ENCODE assay signal across 11 mouse cellular contexts in the genomic region with DNA sequence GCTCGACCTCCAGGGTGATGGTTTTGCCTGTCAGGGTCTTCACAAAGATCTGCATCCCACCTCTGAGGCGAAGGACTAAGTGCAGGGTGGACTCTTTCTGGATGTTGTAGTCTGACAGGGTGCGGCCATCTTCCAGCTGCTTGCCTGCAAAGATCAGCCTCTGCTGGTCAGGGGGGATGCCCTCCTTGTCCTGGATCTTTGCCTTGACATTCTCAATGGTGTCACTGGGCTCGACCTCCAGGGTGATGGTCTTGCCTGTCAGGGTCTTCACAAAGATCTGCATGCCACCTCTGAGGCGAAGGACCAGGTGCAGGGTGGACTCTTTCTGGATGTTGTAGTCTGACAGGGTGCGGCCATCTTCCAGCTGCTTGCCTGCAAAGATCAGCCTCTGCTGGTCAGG. TPM values are rescaled to one million over a fixed set of nuclear protein-coding genes. Genes with fewer than 3 reads are reported as not detected.
DNase-seq lines count a peak whose midpoint lies in the region; ATAC-seq and TF ChIP-seq lines count a peak whose summit lies in the region.
"Not testable (repeated sequence)": the region's sequence is repeated elsewhere in the genome, so short reads cannot be mapped to it uniquely, and the experiment has no call there.
"Had no signal": no experiment of that assay in that cellular context is flagged by ENCODE, and none has a peak within 500 bp of the region (broad histone marks: within the 10 kb centered on the region; RNA-seq: fewer than 3 reads in every experiment).

No protein-coding gene starts in this region.

- H3K79me2 ChIP-seq in liver, adult 2 months (ENCODE audit: control insufficient read depth, insufficient read depth, low read length) = peaks cover 15% of the 10 kb centered on the region
- H3K79me2 ChIP-seq in myocyte (ENCODE audit: control insufficient read depth, insufficient read depth) = peaks cover 44% of the 10 kb centered on the region

- peaks cover 41% of the 10 kb centered on the region for H3K36me3 ChIP-seq in heart, embryonic 13.5 days
- H3K36me3 ChIP-seq in hindbrain, embryonic 13.5 days = peaks cover 21% of the 10 kb centered on the region
- peaks cover 19% of the 10 kb centered on the region for H3K36me3 ChIP-seq in kidney, adult 2 months (ENCODE audit: control insufficient read depth, insufficient read depth, low read length)
- H3K36me3 ChIP-seq in liver, adult 2 months (ENCODE audit: control insufficient read depth, insufficient read depth, low read length) = peaks cover 23% of the 10 kb centered on the region
- peaks cover 33% of the 10 kb centered on the region for H3K36me3 ChIP-seq in myocyte (ENCODE audit: control insufficient read depth, insufficient read depth)
- not testable (repeated sequence) for H3K36me3 ChIP-seq in testis, adult 2 months (ENCODE audit: control insufficient read depth, insufficient read depth, low read length)

- H3K9ac ChIP-seq in heart, embryonic 13.5 days; hindbrain, embryonic 13.5 days: not testable (repeated sequence)
- 0 out of 2 replicates have a peak overlapping the region, but pooled peaks have one; percentile 41 for H3K9ac ChIP-seq in liver, adult 2 months (ENCODE audit: low read depth, low read length)

- not testable (repeated sequence) for H3K27me3 ChIP-seq in heart, embryonic 13.5 days (replicated peaks); hindbrain, embryonic 13.5 days; kidney, adult 2 months (replicated peaks; ENCODE audit: control insufficient read depth, insufficient read depth, low read length); liver, adult 2 months (ENCODE audit: control insufficient read depth, insufficient read depth, low read length); myocyte (ENCODE audit: control insufficient read depth, insufficient read depth, insufficient read length); testis, adult 2 months (ENCODE audit: control insufficient read depth, insufficient read depth, low read length)

- H3K4me3 ChIP-seq in brown adipose tissue, adult 24 weeks (ENCODE audit: insufficient read depth, low read depth, low read length) = peak overlapping the region; percentile 26
- H3K4me3 ChIP-seq in heart, embryonic 13.5 days; hindbrain, embryonic 13.5 days: not testable (repeated sequence)
- peak overlapping the region; percentile 39; the same call in 1 of the 2 replicates for H3K4me3 ChIP-seq in kidney, adult 2 months (ENCODE audit: insufficient read depth, low read depth, low read length)
- peak overlapping the region; percentile 35 for H3K4me3 ChIP-seq in liver, adult 2 months (ENCODE audit: insufficient read depth, low read depth, low read length)
- peak overlapping the region; percentile 100 for H3K4me3 ChIP-seq in myocyte
- H3K4me3 ChIP-seq in testis, adult 2 months (ENCODE audit: control insufficient read depth, low read depth, low read length) = peak overlapping the region; percentile 15; the same call in 1 of the 2 replicates

- not testable (repeated sequence) for H3K9me3 ChIP-seq in heart, embryonic 13.5 days; hindbrain, embryonic 13.5 days

- H3K4me2 ChIP-seq in heart, embryonic 13.5 days = peak overlapping the region; percentile 30; the same call in 1 of the 2 replicates
- H3K4me2 ChIP-seq in hindbrain, embryonic 13.5 days = 0 out of 2 replicates have a peak overlapping the region, but pooled peaks have one; percentile 8
- not testable (repeated sequence) for H3K4me2 ChIP-seq in myocyte (ENCODE audit: low read depth)

- WGBS in heart, embryonic 13.5 days = 82% methylated on average over 5 of the region's 6 CpGs
- WGBS in hindbrain, embryonic 13.5 days = 94% methylated on average over 5 of the region's 6 CpGs
- WGBS in kidney, adult 2 months = 49% methylated on average over 5 of the region's 6 CpGs
- 42% methylated on average over 5 of the region's 6 CpGs for WGBS in liver, adult 2 months

- not testable (repeated sequence) for H3K4me1 ChIP-seq in brown adipose tissue, adult 24 weeks (ENCODE audit: control insufficient read depth, insufficient read depth, insufficient read length, low read length); testis, adult 2 months (ENCODE audit: control insufficient read depth, insufficient read depth, low read length)
- H3K4me1 ChIP-seq in heart, embryonic 13.5 days = peaks cover 46% of the 10 kb centered on the region
- H3K4me1 ChIP-seq in hindbrain, embryonic 13.5 days (replicated peaks) = peaks cover 37% of the 10 kb centered on the region
- H3K4me1 ChIP-seq in kidney, adult 2 months (ENCODE audit: control insufficient read depth, insufficient read depth, low read length) = peaks cover 18% of the 10 kb centered on the region
- peaks cover 18% of the 10 kb centered on the region for H3K4me1 ChIP-seq in liver, adult 2 months (ENCODE audit: control insufficient read depth, insufficient read depth, low read length)

- TF ChIP-seq CTCF in kidney, adult 2 months (conservative IDR thresholded peaks at IDR 0.05; ENCODE audit: insufficient read depth, insufficient read length, low read depth, low read length); liver, adult 2 months (IDR thresholded peaks at IDR 0.05; ENCODE audit: low read depth, low read length); testis, adult 2 months (IDR thresholded peaks at IDR 0.05; ENCODE audit: control insufficient read depth, insufficient read depth, insufficient replicate concordance, low read depth, low read length): not testable (repeated sequence)

- TF ChIP-seq POLR2A in kidney, adult 2 months (IDR thresholded peaks at IDR 0.05; ENCODE audit: low read depth, low read length); liver, adult 2 months (IDR thresholded peaks at IDR 0.05; ENCODE audit: extremely low read depth, insufficient read depth, low read length); myocyte (IDR thresholded peaks at IDR 0.05; ENCODE audit: insufficient read length, low read depth); testis, adult 2 months (IDR thresholded peaks at IDR 0.05; ENCODE audit: control insufficient read depth, low read depth, low read length): not testable (repeated sequence)

- H3K27ac ChIP-seq in brown adipose tissue, adult 24 weeks (replicated peaks; ENCODE audit: low read depth, low read length); heart, embryonic 13.5 days (replicated peaks); hindbrain, embryonic 13.5 days; kidney, adult 2 months (ENCODE audit: insufficient read depth, low read depth, low read length); liver, adult 2 months (replicated peaks; ENCODE audit: insufficient read depth, low read depth, low read length); testis, adult 2 months (ENCODE audit: control insufficient read depth, insufficient read depth, low read depth, low read length): not testable (repeated sequence)

- H3ac ChIP-seq in myocyte (ENCODE audit: control insufficient read depth, insufficient read length) = not testable (repeated sequence)

- DNase-seq in heart, adult 11 months = peak; percentile 93
- not testable (repeated sequence) for DNase-seq in kidney, adult 2 months; liver, adult 2 months (ENCODE audit: extremely low read depth, low read depth, low spot score)

- ATAC-seq in heart, embryonic 13.5 days (ENCODE audit: extremely low read depth, insufficient number of reproducible peaks, low FRiP score, low TSS enrichment); hindbrain, embryonic 13.5 days (ENCODE audit: low FRiP score): not testable (repeated sequence)

RNA-seq across cellular contexts. Expression of a gene that starts 1.8 kb away (rescaled TPM):
- polyA plus RNA-seq in brown adipose tissue, adult 24 weeks (2012; ENCODE audit: insufficient read depth, insufficient read length, missing spikeins) = not detected in 2 replicates
- 0.68 and 0.70 TPM in 2 replicates for polyA plus RNA-seq in heart, embryonic 13.5 days (2015; fragmentation: Nextera tagmentation; extraction: Ambion mirVana)
- 0.55 and 1.1 TPM in 2 replicates for polyA plus RNA-seq in hindbrain, embryonic 13.5 days (2015; fragmentation: Nextera tagmentation; extraction: Ambion mirVana)
- polyA plus RNA-seq in kidney, adult 2 months (2012; rRNA removed) = 0.33 and 0.58 TPM in 2 replicates
- 0.13 TPM in 1 of 2 replicates, not detected in the other for total RNA-seq in liver, adult 2 months (2014; rRNA removed)
- 0.16 and 0.24 TPM in 2 replicates for polyA plus RNA-seq in liver, adult 2 months (2012; rRNA removed)
- 1.9 TPM for polyA plus RNA-seq in myocyte (2012; fragmentation: generic; extraction: Trizol)
- 84.2 and 109 TPM in 2 replicates for polyA plus RNA-seq in testis, adult 2 months (2012; rRNA removed)
- total RNA-seq: G1E; gastrocnemius, postnatal 14 days; gastrocnemius, postnatal 4 days had no signal

RNA-seq across cellular contexts. Expression of a gene that starts 2.7 kb away (rescaled TPM):
- polyA plus RNA-seq in brown adipose tissue, adult 24 weeks (2012; ENCODE audit: insufficient read depth, insufficient read length, missing spikeins) = 692 and 1,079 TPM in 2 replicates
- 819 and 833 TPM in 2 replicates for polyA plus RNA-seq in heart, embryonic 13.5 days (2015; fragmentation: Nextera tagmentation; extraction: Ambion mirVana)
- polyA plus RNA-seq in hindbrain, embryonic 13.5 days (2015; fragmentation: Nextera tagmentation; extraction: Ambion mirVana) = 1,201 and 1,293 TPM in 2 replicates
- 1,123 and 1,352 TPM in 2 replicates for polyA plus RNA-seq in kidney, adult 2 months (2012; rRNA removed)
- 634 and 1,049 TPM in 2 replicates for total RNA-seq in liver, adult 2 months (2014; rRNA removed)
- 990 and 1,297 TPM in 2 replicates for polyA plus RNA-seq in liver, adult 2 months (2012; rRNA removed)
- polyA plus RNA-seq in myocyte (2012; fragmentation: generic; extraction: Trizol) = 878 TPM
- 1,188 and 1,319 TPM in 2 replicates for polyA plus RNA-seq in testis, adult 2 months (2012; rRNA removed)

RNA-seq across cellular contexts. Expression of a gene that starts 46.4 kb away (rescaled TPM):
- polyA plus RNA-seq in brown adipose tissue, adult 24 weeks (2012; ENCODE audit: insufficient read depth, insufficient read length, missing spikeins) = 18.6 and 30.7 TPM in 2 replicates
- 65.6 and 69.7 TPM in 2 replicates for polyA plus RNA-seq in heart, embryonic 13.5 days (2015; fragmentation: Nextera tagmentation; extraction: Ambion mirVana)
- polyA plus RNA-seq in hindbrain, embryonic 13.5 days (2015; fragmentation: Nextera tagmentation; extraction: Ambion mirVana) = 27.4 and 28.0 TPM in 2 replicates
- polyA plus RNA-seq in kidney, adult 2 months (2012; rRNA removed) = 35.5 and 42.8 TPM in 2 replicates
- 72.4 and 108 TPM in 2 replicates for total RNA-seq in liver, adult 2 months (2014; rRNA removed)
- polyA plus RNA-seq in liver, adult 2 months (2012; rRNA removed) = 189 and 223 TPM in 2 replicates
- polyA plus RNA-seq in myocyte (2012; fragmentation: generic; extraction: Trizol) = 28.6 TPM
- polyA plus RNA-seq in testis, adult 2 months (2012; rRNA removed) = 172 and 188 TPM in 2 replicates

RNA-seq across cellular contexts. Expression of a gene that starts 46.6 kb away (rescaled TPM):
- polyA plus RNA-seq in brown adipose tissue, adult 24 weeks (2012; ENCODE audit: insufficient read depth, insufficient read length, missing spikeins) = 5.0 and 16.9 TPM in 2 replicates
- polyA plus RNA-seq in heart, embryonic 13.5 days (2015; fragmentation: Nextera tagmentation; extraction: Ambion mirVana) = 8.5 and 9.8 TPM in 2 replicates
- polyA plus RNA-seq in hindbrain, embryonic 13.5 days (2015; fragmentation: Nextera tagmentation; extraction: Ambion mirVana) = 10.4 and 11.7 TPM in 2 replicates
- polyA plus RNA-seq in kidney, adult 2 months (2012; rRNA removed) = 10.8 and 16.4 TPM in 2 replicates
- 3.8 and 5.6 TPM in 2 replicates for total RNA-seq in liver, adult 2 months (2014; rRNA removed)
- 12.0 and 14.0 TPM in 2 replicates for polyA plus RNA-seq in liver, adult 2 months (2012; rRNA removed)
- 17.2 TPM for polyA plus RNA-seq in myocyte (2012; fragmentation: generic; extraction: Trizol)
- polyA plus RNA-seq in testis, adult 2 months (2012; rRNA removed) = 17.0 and 19.5 TPM in 2 replicates

RNA-seq across cellular contexts. Expression of a gene that starts 54.1 kb away (rescaled TPM):
- polyA plus RNA-seq in brown adipose tissue, adult 24 weeks (2012; ENCODE audit: insufficient read depth, insufficient read length, missing spikeins) = 15.4 and 19.5 TPM in 2 replicates
- 35.8 and 42.0 TPM in 2 replicates for polyA plus RNA-seq in heart, embryonic 13.5 days (2015; fragmentation: Nextera tagmentation; extraction: Ambion mirVana)
- 31.4 and 35.6 TPM in 2 replicates for polyA plus RNA-seq in hindbrain, embryonic 13.5 days (2015; fragmentation: Nextera tagmentation; extraction: Ambion mirVana)
- polyA plus RNA-seq in kidney, adult 2 months (2012; rRNA removed) = 12.1 and 13.0 TPM in 2 replicates
- total RNA-seq in liver, adult 2 months (2014; rRNA removed) = 7.7 and 8.8 TPM in 2 replicates
- 18.3 and 23.0 TPM in 2 replicates for polyA plus RNA-seq in liver, adult 2 months (2012; rRNA removed)
- polyA plus RNA-seq in myocyte (2012; fragmentation: generic; extraction: Trizol) = 24.8 TPM
- 41.4 and 42.7 TPM in 2 replicates for polyA plus RNA-seq in testis, adult 2 months (2012; rRNA removed)

Comparison
In these comparisons a context has a peak if more than half of its experiments do, and no peak if none do; other contexts are left out.
1. RNA of a gene that starts 1.8 kb away (polyA plus RNA-seq): 84.2 to 109 TPM in testis, adult 2 months; 1.9 TPM in myocyte (single experiment), 0.68 to 0.70 TPM in heart, embryonic 13.5 days, not detected in brown adipose tissue, adult 24 weeks, 0.55 to 1.1 TPM in hindbrain, embryonic 13.5 days, 0.33 to 0.58 TPM in kidney, adult 2 months and 0.16 to 0.24 TPM in liver, adult 2 months; every median in the first group is over 10 times any median in the second.